Mouse (Mus musculus) stomach, postnatal 0 days (tissue): ENCODE data around the gene Morn4.

Source experiments
- CTCF ChIP-seq: IDR thresholded peaks from 2 replicates; pipeline ENCODE4 v1.5.1; 2016; ENCODE audit warnings: antibody characterized with exemption, low read depth, mild to moderate bottlenecking, moderate library complexity
- EP300 ChIP-seq: optimal IDR thresholded peaks from 2 replicates; pipeline ENCODE3; 2016; ENCODE audit warnings: antibody characterized with exemption

DNA sequence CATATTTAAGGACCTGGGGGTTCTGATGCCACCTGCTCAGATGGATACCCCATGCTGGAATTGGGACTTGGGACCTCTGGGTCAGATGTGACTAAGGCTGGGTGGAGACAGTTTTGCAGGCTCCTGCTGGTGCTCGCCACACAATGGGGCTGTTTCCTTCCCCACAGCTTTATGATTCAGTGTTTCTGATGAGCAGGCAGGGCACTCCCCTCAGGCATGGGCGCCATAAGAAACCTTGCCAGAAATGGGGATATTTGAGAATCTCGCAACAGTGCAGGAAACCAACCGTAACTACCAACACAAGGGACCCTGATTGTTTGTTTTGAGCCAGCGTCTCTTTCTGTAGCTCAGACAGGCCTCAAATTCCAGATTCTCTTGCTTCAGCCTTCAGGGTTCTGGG lies 44.9 kb upstream of the Morn4 start:
- TF ChIP-seq CTCF (no peak), EP300 (no peak)
